Mouse (Mus musculus) testis, postnatal 10 days (tissue): ENCODE results near the gene Asic3.
"Not testable (repeated sequence)": the region's sequence is repeated elsewhere in the genome, so short reads cannot be mapped to it uniquely, and the experiment has no call there.

Experiments
- DNase-seq: peaks from one replicate; pipeline ENCODE4 v3.0.0; 2021; ENCODE audit warnings: low spot score

Gene Asic3

GRCm38 (mm10) chr5:24388246-24388915 is 24.8 kb upstream of the Asic3 start:
- no peak for DNase-seq

GRCm38 (mm10) chr5:24389011-24389657 is 24.1 kb upstream of the Asic3 start:
- DNase-seq, result no peak

GRCm38 (mm10) chr5:24389658-24390020 is 23.6 kb upstream of the Asic3 start:
- no peak for DNase-seq

GRCm38 (mm10) chr5:24391864-24392263 is 21.3 kb upstream of the Asic3 start, which contains the start of gene Atg9b:
Gene Atg9b, minus strand, starts transcription at chr5:24392143.
- no peak for DNase-seq

GRCm38 (mm10) chr5:24392724-24393123 is 20.5 kb upstream of the Asic3 start:
- no peak for DNase-seq

- DNase-seq, result peak; percentile 92
These were observed 19.7 kb upstream of the Asic3 start, which contains the start of gene Abcb8 for GRCm38 (mm10) chr5:24393392-24393997. Gene Abcb8, plus strand, starts transcription at chr5:24393663.

GRCm38 (mm10) chr5:24394165-24394894 is 18.9 kb upstream of the Asic3 start:
- peak; percentile 95 for DNase-seq

- not testable (repeated sequence) for DNase-seq
These were observed 16.9 kb upstream of the Asic3 start for GRCm38 (mm10) chr5:24396254-24396653.

GRCm38 (mm10) chr5:24399686-24400085 is 13.5 kb upstream of the Asic3 start:
- DNase-seq, result no peak

GRCm38 (mm10) chr5:24400362-24400761 is 12.8 kb upstream of the Asic3 start:
- no peak for DNase-seq

- no peak for DNase-seq
These were observed 12.1 kb upstream of the Asic3 start for GRCm38 (mm10) chr5:24400911-24401605.

GRCm38 (mm10) chr5:24401969-24402368 is 11.2 kb upstream of the Asic3 start:
- DNase-seq, result no peak

GRCm38 (mm10) chr5:24404594-24405360 is 8.4 kb upstream of the Asic3 start:
- DNase-seq, result no peak

- DNase-seq, result no peak
These were observed 7.8 kb upstream of the Asic3 start for GRCm38 (mm10) chr5:24405389-24405876.

- no peak for DNase-seq
These were observed 4.5 kb upstream of the Asic3 start for GRCm38 (mm10) chr5:24408651-24409050.

GRCm38 (mm10) chr5:24409466-24409865 is 3.7 kb upstream of the Asic3 start:
- DNase-seq, result no peak

- DNase-seq, result no peak
These were observed 1.1 kb upstream of the Asic3 start for GRCm38 (mm10) chr5:24412063-24412462.

GRCm38 (mm10) chr5:24413938-24414337 is 746 bp downstream of the Asic3 start:
- no peak for DNase-seq

- DNase-seq, result peak; percentile 83
These were observed 3.1 kb downstream of the Asic3 start for GRCm38 (mm10) chr5:24416222-24416736.

- DNase-seq, result no peak
These were observed 4.4 kb downstream of the Asic3 start for GRCm38 (mm10) chr5:24417587-24417986.

GRCm38 (mm10) chr5:24420381-24420780 is 7.2 kb downstream of the Asic3 start:
- no peak for DNase-seq
